Comparison of ENCODE assay signal across 24 mouse cellular contexts in genomic region chr3:90134993-90135392, GRCm38 (mm10). TPM values are rescaled to one million over a fixed set of nuclear protein-coding genes. Genes with fewer than 3 reads are reported as not detected.
"Had no signal": no experiment of that assay in that cellular context is flagged by ENCODE, and none has a peak within 500 bp of the region (broad histone marks: within the 10 kb centered on the region; RNA-seq: fewer than 3 reads in every experiment).

No protein-coding gene starts in this region.

- H3K9ac ChIP-seq: heart, embryonic 12.5 days; hindbrain, embryonic 12.5 days; hindbrain, embryonic 14.5 days; intestine, embryonic 15.5 days; limb, embryonic 12.5 days; liver, embryonic 14.5 days had no signal

- H3K27ac ChIP-seq: gastrocnemius, adult 2 months; heart, embryonic 10.5 days; hindbrain, embryonic 10.5 days; hindbrain, embryonic 12.5 days; hindbrain, embryonic 14.5 days; intestine, embryonic 15.5 days; layer of hippocampus, adult 2 months; left cerebral cortex, adult 2 months; limb, embryonic 10.5 days; limb, embryonic 12.5 days; liver, embryonic 14.5 days had no signal

- H3K4me1 ChIP-seq: heart, embryonic 12.5 days; hindbrain, embryonic 10.5 days; hindbrain, embryonic 12.5 days; intestine, embryonic 15.5 days had no signal

- H3K27me3 ChIP-seq: heart, embryonic 12.5 days; hindbrain, embryonic 12.5 days; intestine, embryonic 15.5 days; limb, embryonic 12.5 days had no signal

- H3K4me2 ChIP-seq: heart, embryonic 12.5 days; hindbrain, embryonic 12.5 days; hindbrain, embryonic 14.5 days; intestine, embryonic 15.5 days; limb, embryonic 12.5 days; liver, embryonic 11.5 days had no signal

- H3K36me3 ChIP-seq: heart, embryonic 10.5 days; heart, embryonic 12.5 days; hindbrain, embryonic 10.5 days; hindbrain, embryonic 12.5 days; intestine, embryonic 15.5 days; limb, embryonic 10.5 days; limb, embryonic 12.5 days had no signal

- H3K4me3 ChIP-seq: gastrocnemius, adult 2 months; heart, embryonic 10.5 days; heart, embryonic 12.5 days; hindbrain, embryonic 10.5 days; hindbrain, embryonic 12.5 days; intestine, embryonic 15.5 days; layer of hippocampus, adult 2 months; left cerebral cortex, adult 2 months; limb, embryonic 10.5 days; limb, embryonic 12.5 days had no signal

- DNase-seq: gastrocnemius, adult 2 months; gastrocnemius, postnatal 10 days; gastrocnemius, postnatal 25 days; heart, adult 18-20 months; heart, postnatal 10 days; heart, postnatal 4 days; kidney, adult 18-20 months; kidney, adult 8-10 months; kidney, postnatal 25 days had no signal

- ATAC-seq: hindbrain, embryonic 16.5 days; inflammation-experienced regulatory T-cells, adult 6 months had no signal

- H3K9me3 ChIP-seq: heart, embryonic 10.5 days; heart, embryonic 12.5 days; hindbrain, embryonic 10.5 days; hindbrain, embryonic 12.5 days; intestine, embryonic 15.5 days; limb, embryonic 10.5 days; limb, embryonic 12.5 days had no signal

RNA-seq across cellular contexts. Expression of gene Nup210l, which starts 31.1 kb away (rescaled TPM):
- polyA plus RNA-seq: intestine, postnatal 0 days had no signal
